Mouse (Mus musculus) layer of hippocampus, postnatal 36 days (tissue): ENCODE results near the gene Hist1h1c. TPM values are rescaled to one million over a fixed set of nuclear protein-coding genes. Genes with fewer than 3 reads are reported as not detected.
"Not testable (repeated sequence)": the region's sequence is repeated elsewhere in the genome, so short reads cannot be mapped to it uniquely, and the experiment has no call there.

ENCODE experiments used
- DNase-seq, 2 experiments: peaks; one replicate each; pipeline ENCODE4 v3.0.0; 2022
- total RNA-seq, 2 experiments: library from RNA; stranded (reverse); gene quantifications; 2 replicates each; pipeline ENCODE4 v1.2.3; 2021

The Hist1h1c gene
- 10 to 100 TPM; 52.8 to 55.3 TPM for total RNA-seq

DNA sequence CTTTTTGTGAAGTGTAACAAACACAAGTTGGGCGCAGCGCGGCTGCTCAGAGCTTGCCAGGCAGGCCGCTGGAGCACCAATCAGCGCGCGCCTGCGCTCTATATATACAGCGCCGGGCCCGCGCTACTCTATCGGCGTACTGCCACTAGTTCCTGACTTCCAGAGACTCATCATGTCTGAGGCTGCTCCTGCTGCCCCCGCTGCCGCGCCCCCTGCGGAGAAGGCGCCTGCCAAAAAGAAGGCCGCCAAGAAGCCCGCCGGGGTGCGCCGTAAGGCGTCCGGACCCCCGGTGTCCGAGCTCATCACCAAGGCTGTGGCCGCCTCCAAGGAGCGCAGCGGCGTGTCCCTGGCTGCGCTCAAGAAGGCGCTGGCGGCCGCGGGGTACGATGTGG, at the start of gene Hist1h1c:
Gene Hist1h1c, plus strand, starts transcription at position 132 of the 392 bp plus-strand sequence.
- peak; percentile 83 to 84 for DNase-seq

DNA sequence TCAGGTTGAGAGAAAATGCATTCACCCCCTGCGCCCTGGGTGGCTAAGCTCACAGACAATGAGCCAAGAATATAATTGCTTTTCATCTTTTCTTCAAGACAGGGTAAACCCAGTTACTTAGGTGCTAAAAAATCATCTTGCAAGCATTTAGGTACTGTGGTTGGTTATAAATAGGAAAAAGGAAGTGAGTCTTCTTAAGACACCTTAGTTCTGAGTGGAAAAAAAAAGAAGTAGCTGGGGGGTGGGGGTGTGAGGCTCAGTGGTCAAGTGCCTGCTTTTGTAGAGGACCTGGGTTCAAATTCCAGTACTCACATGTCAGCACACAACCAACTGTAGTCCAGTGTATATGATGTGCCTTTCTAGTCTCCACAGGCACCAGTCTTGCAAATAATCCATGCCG, 49.7 kb upstream of the Hist1h1c start:
- DNase-seq: no peak

DNA sequence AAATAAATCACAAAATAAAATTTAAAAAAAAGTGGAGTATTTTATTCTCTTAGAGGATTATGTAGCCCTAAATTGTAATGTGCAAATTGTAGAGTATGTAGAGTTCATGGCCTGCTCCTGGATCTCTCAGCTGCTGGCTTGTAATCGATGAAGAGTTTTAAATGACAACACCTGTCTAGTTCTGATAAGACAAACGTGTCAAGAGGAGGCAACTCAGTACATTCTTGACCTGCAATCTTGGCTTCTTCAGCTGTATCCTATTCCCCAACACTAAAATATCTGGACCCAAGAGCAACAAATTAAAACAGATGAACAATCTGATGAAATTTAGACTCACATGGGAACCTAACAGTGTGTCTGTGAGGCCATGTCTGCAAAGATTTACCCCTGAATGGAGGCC, 49.1 kb upstream of the Hist1h1c start:
- no peak for DNase-seq

DNA sequence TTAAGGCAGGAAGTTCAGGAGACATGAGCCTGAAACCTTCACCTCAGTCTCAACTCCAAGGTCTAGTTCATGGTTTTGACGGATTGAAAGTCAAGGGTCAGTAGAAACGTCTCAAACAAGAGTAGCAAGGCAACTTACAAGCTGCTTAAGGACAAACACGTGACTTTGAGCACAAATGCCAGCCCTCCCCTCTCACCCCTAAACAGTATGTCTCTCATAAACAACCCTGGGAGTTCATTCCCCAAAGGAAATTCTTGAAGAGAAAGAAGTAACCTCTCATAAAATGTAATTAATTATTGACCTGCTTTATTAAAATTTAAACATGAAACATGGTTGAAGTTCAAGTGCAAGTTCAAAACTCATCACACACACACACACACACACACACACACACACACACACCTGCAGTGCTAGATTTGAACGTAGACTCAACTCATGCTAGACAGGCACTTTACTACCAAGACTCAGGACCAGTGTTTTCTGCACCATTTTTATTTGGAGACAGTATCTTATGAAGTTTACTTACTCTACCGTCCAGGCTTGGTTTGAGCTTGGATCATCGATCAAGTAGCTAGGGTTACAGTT, 44.7 kb upstream of the Hist1h1c start:
- no peak for DNase-seq

DNA sequence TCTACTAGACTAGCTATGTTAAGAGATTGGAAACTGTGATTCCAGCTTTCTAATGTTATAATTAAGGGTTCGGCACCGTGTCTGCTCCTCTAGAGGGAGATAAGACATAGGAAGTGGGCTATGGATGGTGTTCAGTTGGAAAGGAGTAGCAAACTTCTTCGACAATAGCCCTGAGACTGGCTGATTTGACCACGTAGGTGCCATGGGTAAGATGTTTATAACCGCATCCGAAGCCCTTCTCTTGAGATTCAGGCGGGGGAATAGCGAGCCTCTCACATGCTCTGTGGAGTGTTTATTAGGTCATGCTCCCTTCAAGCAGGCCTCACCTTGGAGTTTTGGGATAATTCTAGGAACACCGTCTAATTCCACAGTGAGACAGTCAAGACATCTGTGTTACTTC, 43.7 kb upstream of the Hist1h1c start:
- no peak for DNase-seq

DNA sequence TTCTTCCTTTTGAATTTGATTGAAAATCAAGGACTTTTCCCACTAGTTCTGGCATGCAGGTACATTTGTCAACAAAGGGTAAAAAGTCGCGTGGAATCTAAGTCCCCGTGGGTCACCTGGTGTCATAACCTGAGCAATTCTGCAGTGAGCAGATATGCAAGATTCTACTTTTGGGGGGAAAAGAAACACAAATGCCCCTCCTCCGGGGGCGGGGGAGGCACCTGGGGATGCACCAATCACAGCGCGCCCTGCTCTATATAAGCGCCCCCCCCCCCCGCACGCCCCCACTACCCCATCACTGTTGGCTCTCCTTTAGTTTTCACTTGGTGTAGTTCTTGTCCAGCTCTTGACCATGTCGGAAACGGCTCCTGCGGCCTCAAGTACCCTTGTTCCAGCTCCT, 43.1 kb upstream of the Hist1h1c start, which contains the start of gene Hist1h1t:
Gene Hist1h1t, plus strand, starts transcription at position 301 of the 400 bp plus-strand sequence.
- DNase-seq: no peak

DNA sequence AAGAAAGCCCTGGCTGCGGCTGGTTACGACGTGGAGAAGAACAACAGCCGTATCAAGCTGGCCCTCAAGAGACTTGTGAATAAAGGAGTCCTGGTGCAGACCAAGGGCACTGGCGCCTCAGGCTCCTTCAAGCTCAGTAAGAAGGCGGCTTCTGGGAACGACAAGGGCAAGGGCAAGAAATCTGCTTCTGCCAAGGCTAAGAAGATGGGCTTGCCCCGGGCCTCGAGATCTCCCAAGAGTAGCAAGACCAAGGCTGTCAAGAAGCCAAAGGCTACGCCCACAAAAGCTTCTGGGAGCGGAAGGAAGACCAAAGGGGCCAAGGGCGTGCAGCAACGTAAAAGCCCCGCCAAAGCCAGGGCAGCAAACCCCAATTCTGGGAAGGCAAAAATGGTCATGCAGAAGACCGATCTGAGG, 42.5 kb upstream of the Hist1h1c start:
- no peak for DNase-seq

DNA sequence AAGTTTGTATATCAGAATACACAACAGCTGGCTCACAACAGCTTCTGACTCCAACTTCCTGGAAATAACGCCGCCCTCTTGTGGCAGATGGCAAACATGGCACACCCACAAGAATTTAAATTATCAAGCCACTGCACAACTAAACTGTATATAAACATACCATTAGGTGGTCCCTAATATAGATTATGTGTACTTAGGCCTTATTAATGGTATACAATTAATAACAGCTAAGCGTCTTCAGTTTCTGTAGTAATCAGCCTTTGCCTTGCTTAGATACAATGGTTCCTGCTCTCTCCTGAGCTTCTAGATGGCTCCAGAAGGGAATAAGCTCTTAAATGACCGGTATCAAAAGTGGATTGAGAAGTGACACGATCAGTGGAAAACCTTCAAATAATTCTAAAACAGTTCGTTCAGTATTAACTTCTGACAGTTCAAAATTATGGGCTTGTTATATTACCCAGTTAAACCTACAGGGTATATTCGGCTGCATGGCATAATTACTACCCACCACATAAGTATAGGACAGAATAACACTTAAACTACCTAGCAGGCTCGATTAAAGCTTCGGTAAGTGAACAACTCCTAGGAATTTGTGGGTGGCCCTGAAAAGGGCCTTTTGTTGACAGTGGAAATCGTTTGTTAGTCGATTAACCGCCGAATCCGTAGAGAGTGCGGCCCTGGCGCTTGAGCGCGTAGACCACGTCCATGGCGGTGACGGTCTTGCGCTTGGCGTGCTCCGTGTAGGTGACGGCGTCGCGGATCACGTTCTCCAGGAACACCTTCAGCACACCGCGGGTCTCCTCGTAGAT, 40.9 kb upstream of the Hist1h1c start:
- DNase-seq: no peak

DNA sequence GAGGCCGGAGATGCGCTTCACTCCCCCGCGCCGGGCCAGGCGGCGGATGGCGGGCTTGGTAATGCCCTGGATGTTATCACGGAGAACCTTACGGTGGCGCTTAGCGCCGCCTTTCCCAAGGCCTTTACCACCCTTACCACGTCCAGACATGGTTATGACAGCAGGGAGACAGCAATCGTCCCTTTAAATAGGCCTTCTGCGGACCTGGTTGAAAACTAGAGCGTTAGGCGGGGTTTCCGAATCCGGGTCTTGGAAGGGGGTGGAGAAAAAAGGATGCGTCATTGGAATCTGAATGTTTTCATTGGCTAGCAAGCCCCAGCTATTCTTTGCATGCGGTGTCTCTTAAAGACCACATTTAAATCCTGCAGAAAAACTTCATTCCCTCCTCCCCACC, 40.3 kb upstream of the Hist1h1c start, which contains the start of gene Hist1h4c:
Gene Hist1h4c, minus strand, starts transcription at position 155 of the 394 bp plus-strand sequence.
- peak; percentile 99 to 100 for DNase-seq

DNA sequence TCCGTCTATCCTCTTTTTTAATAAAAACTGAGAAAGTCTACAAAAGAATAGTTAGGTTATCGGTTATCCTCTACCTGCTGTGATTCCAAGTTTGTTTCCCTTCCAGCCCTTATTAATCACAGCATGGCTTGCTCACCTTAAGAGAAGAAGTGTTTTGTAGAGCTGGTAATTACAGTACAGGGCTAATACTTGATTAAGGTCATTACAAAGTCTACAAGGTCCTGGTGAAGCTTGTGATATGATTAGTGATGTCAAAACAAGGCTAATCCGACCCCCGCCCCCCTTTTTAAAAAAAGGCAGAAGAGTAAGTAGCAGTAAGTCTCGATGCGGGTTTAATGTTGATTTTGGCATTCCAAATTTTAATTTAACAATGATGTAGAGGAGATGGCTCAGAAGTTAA, 39.6 kb upstream of the Hist1h1c start:
- DNase-seq: no peak

DNA sequence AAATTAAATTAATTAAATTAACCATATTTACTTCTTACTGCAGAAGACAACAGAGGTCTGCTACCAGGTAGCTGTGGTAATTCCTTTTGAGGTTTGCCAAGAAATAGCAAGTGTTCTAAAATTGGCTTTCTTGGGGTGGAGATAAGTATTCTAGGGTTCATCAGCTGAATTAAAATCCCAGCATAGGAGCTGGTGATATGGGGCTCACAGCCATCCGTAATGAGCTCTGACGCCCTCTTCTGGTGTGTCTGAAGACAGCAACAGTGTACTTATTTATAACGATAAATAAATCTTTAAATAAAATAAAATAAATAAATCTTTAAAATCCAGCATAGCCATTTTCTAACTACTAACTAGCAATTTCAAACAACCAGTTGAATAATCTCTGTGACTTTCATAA, 38.8 kb upstream of the Hist1h1c start:
- no peak for DNase-seq

DNA sequence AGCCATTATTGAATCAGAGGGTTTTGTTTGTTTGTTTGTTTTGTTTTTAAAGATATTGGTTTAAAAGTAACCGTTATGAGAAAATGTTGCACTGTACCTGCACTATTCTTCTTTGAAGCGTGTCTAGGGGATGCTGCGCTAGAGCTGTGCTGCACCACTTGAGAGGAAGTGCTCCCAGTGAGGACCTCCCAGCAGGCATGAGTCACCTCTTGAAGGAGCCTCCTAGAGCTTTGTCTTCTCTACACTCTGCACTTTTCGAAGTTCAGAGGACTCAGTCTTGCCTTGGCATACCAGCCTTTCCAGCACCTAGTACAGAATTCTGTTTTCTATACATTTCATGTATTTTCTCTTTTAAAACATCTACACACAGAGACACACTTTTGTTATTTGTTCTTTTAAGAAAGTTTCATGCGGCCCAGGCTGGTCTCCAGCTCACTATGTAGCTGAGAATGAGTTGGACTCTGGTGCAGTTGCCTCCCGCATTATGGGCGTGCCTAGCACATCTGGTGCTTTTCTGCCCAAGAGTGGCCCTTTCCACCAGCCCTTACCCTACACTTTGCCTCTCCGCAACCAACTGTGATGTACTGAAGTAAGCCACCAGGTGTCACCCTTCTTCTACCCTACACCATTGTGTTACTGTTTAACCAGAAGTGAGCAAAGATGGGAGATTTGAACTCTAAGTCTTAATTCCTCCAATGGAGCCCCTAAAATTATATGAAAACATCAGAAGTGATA, 37.7 kb upstream of the Hist1h1c start:
- peak; percentile 58 to 68 for DNase-seq

DNA sequence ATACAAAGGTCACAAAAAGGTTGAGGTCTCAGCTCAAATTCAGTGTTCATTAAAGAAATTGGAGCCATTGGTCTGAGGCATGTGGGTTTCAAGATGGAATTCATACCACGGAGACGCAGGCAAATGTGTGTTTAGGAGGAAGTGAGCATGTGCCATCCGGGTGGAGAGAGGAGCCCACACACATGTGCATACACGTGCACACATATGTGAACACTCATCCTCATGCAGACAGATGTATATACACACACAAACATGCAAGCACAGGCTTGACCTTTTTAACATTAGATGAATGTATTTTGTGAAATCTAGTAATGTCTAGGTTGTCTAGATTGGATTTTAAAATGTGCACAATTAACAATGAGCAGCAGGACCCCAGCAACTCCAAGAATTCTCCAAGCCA, 36.4 kb upstream of the Hist1h1c start:
- no peak for DNase-seq

DNA sequence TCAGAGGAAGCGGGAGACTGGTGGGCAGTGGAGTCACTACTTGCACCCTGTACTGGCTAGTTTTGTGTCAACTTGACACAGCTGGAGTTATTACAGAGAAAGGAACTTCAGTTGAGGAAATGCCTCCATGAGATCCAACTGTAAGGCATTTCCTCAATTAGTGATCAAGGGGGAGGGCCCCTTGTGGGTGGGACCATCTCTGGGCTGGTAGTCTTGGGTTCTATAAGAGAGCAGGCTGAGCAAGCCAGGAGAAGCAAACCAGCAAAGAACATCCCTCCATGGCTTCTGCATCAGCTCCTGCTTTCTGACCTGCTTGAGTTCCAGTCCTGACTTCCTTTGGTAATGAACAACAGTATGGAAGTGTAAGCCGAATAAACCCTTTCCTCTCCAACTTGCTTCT, 35.8 kb upstream of the Hist1h1c start:
- not testable (repeated sequence) for DNase-seq

DNA sequence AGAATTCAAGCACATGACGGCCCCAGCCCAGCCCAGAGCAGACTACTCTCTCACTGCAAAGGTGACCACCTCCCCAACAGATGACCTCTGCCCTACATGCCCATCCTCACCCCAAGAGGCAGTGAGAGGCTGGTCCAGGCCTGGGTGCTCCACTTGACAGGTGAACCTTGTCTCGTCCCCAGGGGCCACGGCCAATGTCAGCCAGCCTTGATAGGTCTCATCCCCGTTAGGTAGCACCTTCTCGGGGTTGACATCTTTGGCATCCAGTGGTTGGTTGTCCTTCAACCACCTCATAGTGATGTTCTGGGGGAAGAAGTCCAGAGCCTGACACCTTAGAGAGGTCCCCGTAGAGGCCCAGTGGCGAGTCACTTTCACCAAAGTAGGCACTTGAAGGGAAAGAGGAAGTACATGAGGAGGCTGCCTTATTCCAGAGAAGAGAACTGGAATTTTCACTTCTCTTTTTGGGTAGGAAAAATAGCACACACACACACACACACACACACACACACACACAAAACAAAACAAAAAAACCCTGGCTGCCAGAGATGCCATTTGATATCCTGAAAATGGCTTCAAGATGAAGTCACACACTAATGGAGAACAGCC, 32.8 kb upstream of the Hist1h1c start:
- no peak for DNase-seq

DNA sequence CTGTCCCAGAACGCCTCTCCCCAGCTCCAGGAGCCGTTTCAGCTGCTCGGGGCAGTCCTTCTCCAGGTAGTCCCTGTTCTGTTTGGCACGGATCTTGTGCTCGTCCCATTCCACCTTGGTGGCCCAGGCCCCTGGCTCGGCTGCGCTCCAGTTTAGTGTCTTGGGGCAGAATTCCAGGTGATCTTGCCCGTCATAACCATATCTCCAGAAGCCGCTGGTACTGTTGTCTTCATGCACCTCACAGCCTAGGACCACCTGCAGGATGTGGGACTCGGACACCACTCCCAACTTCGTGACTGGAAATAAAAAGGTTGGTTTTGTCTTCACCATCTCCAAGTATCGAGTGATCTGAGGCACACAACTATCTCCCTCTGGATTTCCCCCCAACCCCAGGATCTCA, 31.8 kb upstream of the Hist1h1c start:
- DNase-seq: no peak

DNA sequence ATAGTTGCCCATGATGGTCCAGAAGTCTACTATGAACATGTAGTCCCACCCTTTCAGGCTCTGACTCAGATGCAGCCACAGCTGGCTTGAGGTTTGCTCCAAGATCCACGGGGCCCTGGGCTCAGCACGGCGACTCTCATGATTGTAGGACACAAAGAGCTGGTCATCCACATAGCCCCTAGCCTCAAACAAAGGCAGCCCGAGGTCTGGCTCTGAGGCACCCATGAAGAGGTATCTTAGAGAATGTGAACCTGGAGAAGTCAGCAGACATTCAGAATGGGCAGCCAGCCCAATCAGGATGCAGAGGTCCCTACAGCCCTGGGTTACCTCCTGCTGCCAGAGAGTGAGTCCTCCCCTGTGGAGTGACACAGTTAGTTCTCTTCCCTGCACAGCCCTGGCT, 30.6 kb upstream of the Hist1h1c start:
- no peak for DNase-seq

DNA sequence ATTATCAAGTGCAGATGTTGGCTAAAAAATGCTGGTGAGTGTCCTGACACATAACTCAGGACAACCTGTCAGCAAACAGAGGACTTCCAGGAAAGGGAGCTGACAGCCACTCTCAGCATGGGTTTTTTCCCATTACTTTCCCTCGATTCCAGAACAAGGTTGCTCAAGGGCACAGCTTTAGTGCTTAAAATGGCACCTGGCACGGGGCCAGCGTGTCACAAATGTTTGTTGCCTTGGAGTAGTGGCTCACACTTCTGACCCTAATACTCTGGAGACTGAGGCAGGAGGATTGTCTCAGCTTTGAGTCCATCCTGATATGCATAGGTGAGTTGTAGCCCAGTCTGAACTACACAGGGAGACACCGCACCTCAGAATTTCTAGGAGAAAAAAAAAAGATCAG, 30.0 kb upstream of the Hist1h1c start:
- DNase-seq: no peak

DNA sequence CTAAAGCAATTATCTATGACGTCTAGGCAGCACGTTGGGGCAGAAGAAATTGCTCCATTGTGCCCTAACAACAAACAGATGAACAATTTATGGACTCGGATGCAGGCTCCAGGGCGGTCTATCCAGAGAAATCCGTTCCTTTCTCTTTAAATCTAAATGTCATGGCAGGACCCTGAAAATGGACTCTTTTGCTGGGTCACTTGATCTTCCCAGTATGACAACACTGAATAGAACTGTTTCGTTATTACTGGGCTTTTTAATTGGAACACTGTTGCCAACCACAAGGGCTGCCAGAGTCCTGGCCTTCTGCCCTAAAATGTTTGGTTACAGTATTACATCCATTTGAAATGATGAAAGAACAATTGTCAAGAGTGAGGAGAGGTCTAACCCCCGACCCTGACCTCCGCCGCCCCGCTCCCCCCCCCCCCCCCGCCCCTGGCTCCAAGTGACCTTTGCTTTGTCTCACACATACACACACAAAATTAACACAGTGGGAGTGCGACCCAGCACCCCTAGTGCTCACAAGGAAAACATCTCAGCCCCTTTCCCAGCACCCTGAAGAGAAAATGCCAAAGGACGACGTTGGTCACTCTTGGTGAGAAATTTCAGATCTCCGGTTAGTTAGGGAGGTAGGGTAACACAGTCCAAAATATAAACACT, 28.8 kb upstream of the Hist1h1c start:
- no peak for DNase-seq

DNA sequence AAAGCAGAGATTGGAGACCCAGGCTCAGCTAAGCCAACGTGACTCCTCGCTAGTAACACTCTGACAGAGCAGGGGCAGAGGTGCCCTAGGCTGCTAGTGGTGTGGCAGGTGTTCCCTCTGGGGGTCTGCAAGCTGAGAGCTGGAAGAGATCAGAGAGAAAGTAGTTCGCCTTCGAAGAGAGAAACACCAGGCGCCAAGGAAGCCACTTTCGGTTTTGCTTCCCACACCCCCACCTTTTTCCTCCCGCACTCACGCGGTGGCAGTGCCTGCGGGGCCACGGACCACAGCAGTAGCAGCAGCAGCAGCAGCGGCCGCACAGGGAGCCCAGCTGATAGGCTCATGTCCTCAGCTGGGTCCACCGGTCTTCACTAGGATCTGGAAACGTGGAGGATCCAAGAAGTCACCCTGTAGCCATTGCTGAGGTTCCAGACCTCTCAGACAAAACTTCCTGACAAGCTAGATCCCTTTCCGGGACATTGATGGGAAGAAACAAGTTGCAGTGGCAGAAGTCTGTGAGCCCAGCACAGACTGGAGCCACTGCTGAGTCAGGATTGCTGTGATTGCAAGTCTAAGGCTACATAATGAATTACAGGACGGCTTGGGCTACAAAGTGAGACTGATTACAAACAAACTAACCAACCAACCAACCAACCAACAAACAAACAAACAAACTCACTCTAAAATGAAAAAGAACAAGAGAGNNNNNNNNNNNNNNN, 28.1 kb upstream of the Hist1h1c start, which contains the start of gene Hfe:
Gene Hfe, minus strand, starts transcription at position 481 of the 716 bp plus-strand sequence.
- DNase-seq: no peak

DNA sequence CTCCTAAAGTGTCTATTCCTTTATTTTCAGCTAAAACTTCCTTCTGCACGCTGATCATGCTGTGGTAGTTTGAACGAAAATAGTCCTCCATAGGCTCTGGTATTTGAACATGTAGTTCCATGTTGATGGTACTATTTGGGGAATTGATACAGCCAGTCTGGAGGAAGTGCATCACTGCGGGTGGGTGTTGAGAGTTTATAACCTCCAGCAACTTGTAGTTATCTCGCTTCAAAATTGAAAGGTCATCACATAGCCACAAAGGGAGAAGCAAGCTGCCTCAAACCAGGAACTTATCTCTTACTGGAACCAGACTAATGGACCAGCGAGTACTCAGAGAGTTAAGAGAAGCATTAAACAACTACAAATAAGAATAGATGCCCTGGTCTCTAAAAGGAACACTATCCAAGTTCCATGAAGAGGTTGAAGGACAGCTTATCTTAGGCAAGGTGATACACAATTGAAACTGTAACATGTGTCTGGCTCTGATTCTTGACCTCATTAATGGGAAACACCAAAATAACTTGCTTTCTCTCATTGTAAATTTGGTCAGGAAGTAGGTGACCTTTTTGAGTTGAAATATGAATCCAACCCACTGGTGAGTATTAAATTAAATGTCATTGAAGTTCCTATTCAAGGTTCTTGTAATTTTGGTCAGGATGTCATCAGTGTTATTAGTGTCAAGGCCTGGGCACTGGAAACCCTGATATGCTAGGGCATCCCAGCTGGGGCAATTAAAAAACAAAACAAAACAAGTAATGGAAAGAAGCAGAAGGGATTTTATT, 22.2 kb upstream of the Hist1h1c start:
- no peak for DNase-seq
